Mouse (Mus musculus) limb, embryonic 15.5 days (tissue): ENCODE measurements around the gene Fam136a. TPM values are rescaled to one million over a fixed set of nuclear protein-coding genes. Genes with fewer than 3 reads are reported as not detected.

ENCODE experiments used
- ATAC-seq: fragments of 200-750 bp; cut with Nextera tagmentation; 2 replicates; pipeline ENCODE4 v1.8.0; 2017; ENCODE audit warnings: low read depth, moderate TSS enrichment; ENCODE audit not compliant: insufficient number of reproducible peaks, low FRiP score, low TSS enrichment
- H3K27ac ChIP-seq: fragments of 300-500 bp; sonication (generic); 2 replicates; pipeline ENCODE4 v1.5.1; 2015; ENCODE audit warnings: moderate library complexity, mild to moderate bottlenecking, inconsistent platforms
- H3K27me3 ChIP-seq: fragments of 300-500 bp; sonication (generic); 2 replicates; pipeline ENCODE4 v1.6.1; 2015; ENCODE audit warnings: inconsistent platforms
- H3K36me3 ChIP-seq: fragments of 300-500 bp; sonication (generic); 2 replicates; pipeline ENCODE4 v1.6.1; 2015; ENCODE audit warnings: inconsistent platforms
- H3K4me1 ChIP-seq: fragments of 300-500 bp; sonication (generic); 2 replicates; pipeline ENCODE4 v1.6.1; 2015; ENCODE audit warnings: inconsistent platforms
- H3K4me2 ChIP-seq: fragments of 300-500 bp; sonication (generic); 2 replicates; pipeline ENCODE4 v1.6.1; 2015; ENCODE audit warnings: mild to moderate bottlenecking, inconsistent platforms
- H3K4me3 ChIP-seq: fragments of 300-500 bp; sonication (generic); 2 replicates; pipeline ENCODE4 v1.5.1; 2015; ENCODE audit warnings: mild to moderate bottlenecking, inconsistent platforms
- H3K9ac ChIP-seq: fragments of 300-500 bp; sonication (generic); 2 replicates; pipeline ENCODE4 v1.6.1; 2015; ENCODE audit warnings: inconsistent platforms
- H3K9me3 ChIP-seq: fragments of 300-500 bp; sonication (generic); 2 replicates; pipeline ENCODE4 v1.6.1; 2016; ENCODE audit warnings: inconsistent platforms
- WGBS: fragments of 180-500 bp; shearing (Covaris S2); methylation state at CpG from one replicate; pipeline ENCODE4 v1.1.7; 2015; 5-methylcytosine and 5-hydroxymethylcytosine counted together
- polyA plus RNA-seq: library from polyadenylated mRNA; unstranded; fragments of >200 nt; fragmentation: Nextera tagmentation; extraction: Ambion mirVana; gene quantifications from 2 replicates; pipeline ENCODE4 v1.2.1, GENCODE M21; 2015

The Fam136a gene
- 110 and 122 TPM in 2 replicates for polyA plus RNA-seq

DNA sequence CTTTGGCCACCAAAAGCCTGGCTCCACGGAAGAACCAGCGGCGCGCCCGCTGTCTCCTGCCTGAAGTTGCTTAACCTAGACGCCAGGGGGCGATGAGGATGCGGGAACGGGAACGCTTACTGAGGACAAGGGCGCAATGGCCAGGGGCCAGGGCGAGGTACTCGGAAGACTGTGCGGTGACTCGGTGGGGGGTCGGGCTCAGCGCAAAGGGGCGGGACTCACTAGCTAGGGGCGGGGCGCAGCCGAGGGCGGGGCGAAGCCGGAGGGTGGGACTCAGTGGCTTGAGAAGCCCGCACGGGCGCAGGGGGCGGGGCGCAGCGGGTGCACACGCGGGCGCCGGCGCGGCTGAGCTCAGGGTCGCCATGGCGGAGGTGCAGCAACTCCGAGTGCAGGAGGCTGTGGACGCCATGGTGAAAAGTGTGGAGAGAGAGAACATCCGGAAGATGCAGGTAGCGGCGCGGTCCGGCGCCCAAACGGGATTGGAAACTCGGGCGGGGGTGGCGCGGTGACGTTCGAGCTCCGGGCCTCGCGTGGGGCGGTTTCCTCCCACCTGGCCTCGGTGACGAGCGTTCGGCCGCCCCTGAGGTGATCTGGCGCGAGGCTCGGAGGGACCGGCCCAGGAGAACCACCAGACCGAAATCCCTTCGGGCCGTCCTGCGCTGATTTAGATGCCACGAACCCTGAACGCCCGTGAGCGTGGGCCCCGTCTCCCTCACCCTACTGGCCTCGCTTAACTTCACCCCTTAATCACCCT, at the start of gene Fam136a:
TSS of gene Fam136a (plus strand) at position 276 of the 754 bp plus-strand sequence.
- under 1% methylated on average over 71 of the region's 76 CpGs for WGBS

DNA sequence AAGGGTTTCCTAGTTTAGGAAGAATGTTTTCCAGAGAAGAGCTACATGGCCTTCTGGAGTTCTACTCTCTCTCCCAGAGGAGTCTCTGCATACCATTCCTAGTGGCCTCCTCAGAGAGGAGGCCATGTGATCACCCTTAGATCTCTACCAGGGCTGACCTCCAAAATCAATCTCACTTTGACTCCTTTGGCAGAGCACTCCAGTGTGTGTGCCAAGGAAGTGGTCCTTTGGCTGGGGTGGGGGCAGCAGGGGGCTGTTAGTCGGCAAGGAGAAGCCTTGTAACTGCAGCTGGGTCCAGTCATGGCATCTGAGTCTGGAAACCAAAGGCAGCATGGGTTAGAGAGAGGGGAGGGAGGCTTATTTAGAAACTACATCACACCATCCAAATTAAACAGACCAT, 48.4 kb upstream of the Fam136a start:
- Histone ChIP-seq H3K4me2 (no peak overlapping the region), H3K4me3 (no peak overlapping the region), H3K27me3 (no peaks in the 10 kb centered on the region), H3K4me1 (peaks cover 15% of the 10 kb centered on the region), H3K9ac (no peak overlapping the region), H3K36me3 (no peaks in the 10 kb centered on the region), H3K27ac (no peak overlapping the region; the same call in 1 of the 2 replicates), H3K9me3 (no peaks in the 10 kb centered on the region)
- ATAC-seq = peak; percentile 69; the same call in 1 of the 2 replicates
- WGBS = 35% methylated on average over 1 of the region's 1 CpGs

More for the DNA sequence above, at the start of gene Fam136a:
- Histone ChIP-seq H3K4me3 (peak within 1 kb of the TSS; percentile 76), H3K27ac (peak within 1 kb of the TSS; percentile 80), H3K27me3 (no peaks in the 10 kb centered on the region), H3K36me3 (peaks cover 15% of the 10 kb centered on the region), H3K9ac (peak within 1 kb of the TSS; percentile 76), H3K4me1 (peaks cover 18% of the 10 kb centered on the region), H3K4me2 (peak within 1 kb of the TSS; percentile 94), H3K9me3 (no peaks in the 10 kb centered on the region)
- peak; percentile 94 for ATAC-seq

DNA sequence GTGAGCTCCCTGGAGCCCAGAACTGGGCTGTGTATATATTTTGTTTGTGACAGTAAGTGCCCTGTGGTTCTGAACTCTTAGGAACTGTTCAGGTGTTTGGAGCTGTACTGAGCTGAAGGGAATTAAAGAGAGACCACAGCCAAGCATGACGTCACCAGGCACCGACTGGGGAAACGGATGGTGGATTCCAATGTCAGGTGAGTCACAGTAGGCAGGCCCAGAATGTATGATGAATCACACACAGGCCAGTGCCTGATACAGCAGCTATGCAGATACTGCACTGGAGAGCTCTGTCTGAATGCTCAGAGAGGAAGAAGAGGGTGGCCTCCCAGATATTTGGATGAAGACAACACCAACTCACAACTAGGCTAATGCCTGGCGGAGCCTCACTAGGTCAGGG, 46.6 kb upstream of the Fam136a start:
- Histone ChIP-seq H3K9me3 (no peaks in the 10 kb centered on the region), H3K27me3 (no peaks in the 10 kb centered on the region), H3K4me3 (no peak overlapping the region), H3K9ac (no peak overlapping the region), H3K27ac (no peak overlapping the region), H3K4me1 (peaks cover 13% of the 10 kb centered on the region), H3K36me3 (no peaks in the 10 kb centered on the region), H3K4me2 (no peak overlapping the region)
- 48% methylated on average over 4 of the region's 4 CpGs for WGBS
- ATAC-seq = no peak

DNA sequence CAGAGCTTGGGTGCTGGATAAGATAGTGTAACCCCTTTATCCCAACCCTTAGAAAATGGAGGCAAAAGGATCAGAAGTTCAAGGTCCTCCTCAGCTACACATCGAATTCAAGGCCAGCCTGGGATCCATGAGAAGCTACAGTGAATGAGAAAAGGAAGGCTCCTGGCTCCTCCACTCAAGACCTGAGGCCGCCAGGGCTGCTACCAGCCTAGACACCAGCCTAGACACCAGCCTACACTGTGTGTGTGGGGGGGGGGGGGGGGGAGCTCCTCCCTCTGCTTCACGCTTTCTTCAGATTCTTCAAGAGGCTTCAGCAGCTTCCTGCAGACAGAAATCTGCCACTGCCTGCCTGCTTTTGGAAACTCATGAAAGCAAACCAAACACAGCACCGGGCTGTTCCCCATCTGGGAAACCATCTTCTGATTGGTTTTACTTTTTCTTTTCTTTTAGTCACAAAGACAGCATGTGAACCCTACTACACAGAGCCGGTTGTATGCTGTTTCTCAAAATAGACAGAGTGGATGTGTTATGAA, 43.3 kb upstream of the Fam136a start:
- Histone ChIP-seq H3K27me3 (no peaks in the 10 kb centered on the region), H3K4me3 (no peak overlapping the region), H3K27ac (no peak overlapping the region), H3K9me3 (no peaks in the 10 kb centered on the region), H3K4me2 (no peak overlapping the region), H3K36me3 (no peaks in the 10 kb centered on the region), H3K4me1 (peaks cover 9% of the 10 kb centered on the region), H3K9ac (no peak overlapping the region)
- ATAC-seq = no peak
- WGBS = 83% methylated on average over 5 of the region's 5 CpGs

DNA sequence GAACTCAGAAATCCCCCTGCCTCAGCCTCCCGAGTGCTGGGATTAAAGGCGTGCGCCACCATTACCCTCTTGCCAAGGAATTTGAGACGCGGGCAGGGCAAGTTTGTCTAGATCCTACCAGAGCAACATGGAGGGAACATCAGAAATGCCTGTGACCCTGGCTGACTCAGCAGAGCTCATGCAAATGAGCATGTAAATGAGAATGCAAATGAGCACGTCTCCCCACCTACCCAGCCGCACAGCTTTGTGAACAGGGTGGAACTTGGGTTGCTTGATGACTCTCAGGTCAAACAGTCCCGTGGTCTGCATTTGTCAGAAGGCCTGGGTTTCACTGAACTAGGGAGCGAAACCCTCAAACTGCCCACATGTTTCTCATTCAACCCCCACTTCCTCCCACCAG, 42.5 kb upstream of the Fam136a start:
- H3K27me3 ChIP-seq = no peaks in the 10 kb centered on the region
- H3K4me1 ChIP-seq = peaks cover 7% of the 10 kb centered on the region; the same call in 1 of the 2 replicates
- no peaks in the 10 kb centered on the region for H3K36me3 ChIP-seq
- no peak overlapping the region for H3K4me2 ChIP-seq
- ATAC-seq = no peak
- H3K9ac ChIP-seq = no peak overlapping the region
- WGBS = 89% methylated on average over 9 of the region's 9 CpGs
- no peak overlapping the region for H3K27ac ChIP-seq
- H3K9me3 ChIP-seq = no peaks in the 10 kb centered on the region
- no peak overlapping the region for H3K4me3 ChIP-seq

DNA sequence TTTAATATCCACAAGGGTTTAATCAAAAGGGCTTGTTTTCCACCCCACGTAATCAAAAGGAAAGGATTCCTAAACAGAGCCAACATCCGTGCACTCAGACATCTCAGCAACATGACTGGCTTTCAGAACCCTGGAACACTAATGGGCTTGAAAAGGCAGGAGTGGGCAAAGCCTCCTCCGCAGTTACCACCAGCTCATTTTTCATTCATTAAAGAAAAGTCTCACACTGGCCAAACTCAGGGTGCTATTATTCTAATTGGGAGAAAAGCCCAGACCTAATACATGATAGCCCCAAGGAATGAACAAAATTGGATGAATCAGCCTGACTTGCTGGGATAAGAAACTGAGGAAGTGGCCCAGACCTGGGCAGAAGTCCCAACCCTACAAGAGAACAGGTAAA, 41.0 kb upstream of the Fam136a start:
- H3K27me3 ChIP-seq = no peaks in the 10 kb centered on the region
- no peak overlapping the region for H3K4me2 ChIP-seq
- peak overlapping the region; percentile 55 for H3K27ac ChIP-seq
- H3K9ac ChIP-seq = no peak overlapping the region
- ATAC-seq = no peak
- peaks cover 7% of the 10 kb centered on the region for H3K4me1 ChIP-seq
- H3K4me3 ChIP-seq = no peak overlapping the region
- H3K9me3 ChIP-seq = no peaks in the 10 kb centered on the region
- WGBS = 47% methylated on average over 3 of the region's 3 CpGs
- H3K36me3 ChIP-seq = no peaks in the 10 kb centered on the region

DNA sequence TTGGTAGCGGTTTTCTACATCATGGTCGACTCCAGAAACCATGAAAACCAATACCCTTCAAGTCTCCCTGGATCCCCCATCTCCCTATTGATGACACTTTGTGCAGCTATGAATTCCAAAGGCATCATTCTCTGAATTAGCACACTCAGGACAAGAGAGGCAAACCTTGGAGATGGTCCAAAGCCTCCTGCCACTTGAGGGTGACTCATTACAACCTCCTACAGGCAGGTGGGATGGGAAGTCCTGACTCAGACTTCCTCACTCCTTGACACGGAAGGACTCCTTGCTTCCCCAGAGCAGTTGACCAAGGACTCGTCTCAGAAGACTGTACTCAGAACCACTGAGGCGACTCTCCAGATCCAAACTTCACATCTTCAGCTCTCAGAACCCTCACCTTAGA, 39.8 kb upstream of the Fam136a start:
- 86% methylated on average over 5 of the region's 5 CpGs for WGBS
- H3K4me2 ChIP-seq = no peak overlapping the region
- no peak overlapping the region for H3K27ac ChIP-seq

DNA sequence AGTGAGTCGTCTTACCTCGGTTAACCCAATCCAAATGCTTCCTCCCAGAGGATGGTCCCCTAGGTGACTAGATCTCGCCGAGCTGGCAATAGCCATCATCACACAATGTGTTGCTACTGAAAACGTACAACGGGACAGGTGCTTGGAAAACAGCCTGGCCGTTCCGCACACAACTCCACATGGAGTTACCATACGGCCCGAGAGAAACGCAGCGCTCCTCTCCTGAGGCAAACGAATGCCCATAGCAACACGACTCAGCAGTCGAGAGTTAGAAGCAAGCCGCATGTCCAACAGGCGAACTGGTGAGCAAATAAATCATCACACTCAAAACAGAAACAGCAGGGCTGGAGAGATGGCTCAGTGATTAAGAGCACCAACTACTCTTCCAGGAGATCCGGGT, 38.6 kb upstream of the Fam136a start:
- Histone ChIP-seq H3K4me3 (no peak overlapping the region), H3K4me1 (peaks cover 11% of the 10 kb centered on the region), H3K27ac (no peak overlapping the region), H3K4me2 (no peak overlapping the region), H3K9ac (no peak overlapping the region), H3K9me3 (no peaks in the 10 kb centered on the region), H3K27me3 (no peaks in the 10 kb centered on the region), H3K36me3 (no peaks in the 10 kb centered on the region)
- no peak for ATAC-seq
- 85% methylated on average over 18 of the region's 18 CpGs for WGBS

More for the DNA sequence above, 39.8 kb upstream of the Fam136a start:
- no peaks in the 10 kb centered on the region for H3K27me3 ChIP-seq
- no peak overlapping the region for H3K4me3 ChIP-seq
- H3K9ac ChIP-seq = no peak overlapping the region
- H3K36me3 ChIP-seq = no peaks in the 10 kb centered on the region
- H3K4me1 ChIP-seq = peaks cover 7% of the 10 kb centered on the region
- no peak for ATAC-seq
- no peaks in the 10 kb centered on the region for H3K9me3 ChIP-seq

DNA sequence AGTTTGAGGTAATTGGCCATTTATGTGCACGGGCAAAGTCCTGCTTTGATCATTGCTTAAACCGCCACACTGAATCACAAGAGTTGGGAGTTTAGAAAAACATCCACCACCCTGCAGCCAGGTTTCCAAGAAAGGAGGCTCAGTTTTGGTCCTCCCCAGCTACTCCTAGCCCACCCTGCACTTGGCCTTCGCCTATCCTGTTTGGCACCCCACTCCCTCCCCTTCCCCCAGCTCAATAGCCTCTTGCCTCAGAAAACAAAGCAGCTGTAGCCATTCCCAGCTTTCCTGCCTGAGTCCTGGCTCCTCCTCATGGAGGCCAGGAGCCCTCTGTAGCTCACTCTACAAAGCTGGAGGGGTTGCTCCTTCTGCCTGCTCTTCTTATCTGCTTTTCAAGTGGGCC, 37.1 kb upstream of the Fam136a start:
- peaks cover 11% of the 10 kb centered on the region for H3K4me1 ChIP-seq
- no peaks in the 10 kb centered on the region for H3K27me3 ChIP-seq
- 44% methylated on average over 3 of the region's 3 CpGs for WGBS
- no peak overlapping the region for H3K9ac ChIP-seq
- no peaks in the 10 kb centered on the region for H3K9me3 ChIP-seq
- no peak for ATAC-seq
- no peak overlapping the region for H3K4me3 ChIP-seq
- no peaks in the 10 kb centered on the region for H3K36me3 ChIP-seq
- no peak overlapping the region for H3K4me2 ChIP-seq
- 0 out of 2 replicates have a peak overlapping the region, but pooled peaks have one; percentile 27 for H3K27ac ChIP-seq

DNA sequence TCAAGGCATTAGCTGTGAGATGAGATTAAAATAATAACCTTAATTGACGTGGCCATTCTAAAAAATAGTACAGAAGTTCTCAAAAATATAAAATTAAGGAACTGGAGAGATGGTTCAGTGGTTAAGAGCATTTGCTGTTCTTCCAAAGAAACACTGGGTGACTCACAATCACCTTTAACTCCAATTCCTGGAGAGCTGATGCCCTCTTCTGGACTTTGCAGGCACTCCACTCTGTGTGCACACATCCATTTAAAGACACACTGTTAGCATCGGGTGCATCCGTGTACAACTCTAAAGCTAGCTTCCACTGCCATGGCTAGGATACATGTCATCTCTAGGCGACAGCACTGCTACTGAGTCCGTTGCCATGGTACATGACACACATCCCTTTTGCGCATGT, 35.5 kb upstream of the Fam136a start:
- H3K4me3 ChIP-seq = no peak overlapping the region
- no peak overlapping the region for H3K4me2 ChIP-seq
- no peaks in the 10 kb centered on the region for H3K36me3 ChIP-seq
- H3K27me3 ChIP-seq = no peaks in the 10 kb centered on the region
- no peak for ATAC-seq
- 94% methylated on average over 6 of the region's 6 CpGs for WGBS
- no peak overlapping the region for H3K9ac ChIP-seq
- H3K9me3 ChIP-seq = no peaks in the 10 kb centered on the region
- H3K4me1 ChIP-seq = peaks cover 8% of the 10 kb centered on the region
- no peak overlapping the region for H3K27ac ChIP-seq

DNA sequence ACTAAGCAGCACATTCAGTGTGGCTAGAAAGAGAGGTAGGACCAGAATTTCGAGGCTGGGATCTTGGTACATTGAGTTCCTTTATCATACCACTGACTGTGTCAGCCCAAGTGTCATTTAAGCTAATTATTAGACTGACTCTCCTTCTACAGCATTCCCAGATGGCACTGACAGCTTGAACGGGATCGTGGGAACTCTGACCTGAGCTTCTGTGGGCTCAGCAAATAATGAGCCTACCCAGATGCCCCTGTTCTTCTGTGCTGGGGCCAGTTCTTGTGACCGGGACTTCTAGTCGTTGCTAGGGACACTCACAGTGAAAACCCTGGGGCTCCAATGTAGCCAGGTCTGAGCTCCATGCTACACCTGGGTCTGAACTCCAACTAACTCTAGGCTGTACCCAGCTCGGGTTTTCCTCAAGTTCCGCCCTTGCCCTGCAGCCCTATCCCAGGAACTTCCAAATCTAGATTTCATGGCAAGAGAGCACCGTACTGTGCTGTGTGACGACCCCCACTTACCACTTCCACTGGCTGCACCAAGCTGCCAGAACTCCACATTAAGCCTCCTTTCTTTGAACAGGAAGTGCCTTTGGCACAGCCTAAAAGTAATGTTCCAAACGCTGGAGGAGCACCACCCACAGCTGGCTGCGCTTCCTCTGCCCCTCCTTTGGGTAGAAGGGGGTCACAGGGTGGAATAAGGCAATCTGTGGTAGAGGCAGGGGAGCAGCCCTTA, 30.2 kb upstream of the Fam136a start:
- ATAC-seq = peak; percentile 52; the same call in 1 of the 2 replicates
- WGBS = 54% methylated on average over 11 of the region's 11 CpGs
- Histone ChIP-seq H3K4me1 (peaks cover 10% of the 10 kb centered on the region; the same call in 1 of the 2 replicates), H3K27ac (peak overlapping the region; percentile 9; the same call in 1 of the 2 replicates), H3K36me3 (no peaks in the 10 kb centered on the region), H3K9me3 (0 out of 2 replicates have a peak, but pooled peaks cover 4% of the 10 kb centered on the region), H3K27me3 (no peaks in the 10 kb centered on the region), H3K4me2 (no peak overlapping the region), H3K9ac (no peak overlapping the region), H3K4me3 (no peak overlapping the region)

DNA sequence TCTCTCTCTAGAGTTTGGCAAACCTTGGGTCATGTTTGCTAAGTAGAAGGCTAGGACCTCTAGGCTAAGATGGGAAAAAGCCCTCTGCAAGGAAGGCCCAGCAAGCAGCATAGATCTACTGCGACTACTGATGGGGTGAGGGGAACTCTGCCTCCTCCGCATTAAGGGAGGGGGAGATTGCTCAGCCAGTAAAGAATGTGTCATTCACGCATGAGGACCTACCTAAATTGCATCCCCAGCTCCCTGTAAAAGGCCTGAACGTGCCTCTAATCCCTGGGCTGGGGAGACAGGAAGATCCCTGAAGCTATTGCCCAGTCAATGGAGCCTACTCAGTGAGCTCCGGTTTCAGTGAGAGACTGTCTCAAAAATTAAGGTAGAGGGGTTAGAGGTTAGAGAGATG, 29.6 kb upstream of the Fam136a start:
- peaks cover 10% of the 10 kb centered on the region; the same call in 1 of the 2 replicates for H3K4me1 ChIP-seq
- no peak overlapping the region for H3K4me2 ChIP-seq
- no peak overlapping the region for H3K4me3 ChIP-seq
- no peak for ATAC-seq
- WGBS = 65% methylated on average over 5 of the region's 5 CpGs
- H3K9me3 ChIP-seq = 0 out of 2 replicates have a peak, but pooled peaks cover 4% of the 10 kb centered on the region
- H3K27ac ChIP-seq = 0 out of 2 replicates have a peak overlapping the region, but pooled peaks have one; percentile 30
- no peaks in the 10 kb centered on the region for H3K27me3 ChIP-seq
- H3K9ac ChIP-seq = no peak overlapping the region
- no peaks in the 10 kb centered on the region for H3K36me3 ChIP-seq
